Mouse (Mus musculus): ENCODE results near the gene St8sia6.

St8sia6 gene

DNA sequence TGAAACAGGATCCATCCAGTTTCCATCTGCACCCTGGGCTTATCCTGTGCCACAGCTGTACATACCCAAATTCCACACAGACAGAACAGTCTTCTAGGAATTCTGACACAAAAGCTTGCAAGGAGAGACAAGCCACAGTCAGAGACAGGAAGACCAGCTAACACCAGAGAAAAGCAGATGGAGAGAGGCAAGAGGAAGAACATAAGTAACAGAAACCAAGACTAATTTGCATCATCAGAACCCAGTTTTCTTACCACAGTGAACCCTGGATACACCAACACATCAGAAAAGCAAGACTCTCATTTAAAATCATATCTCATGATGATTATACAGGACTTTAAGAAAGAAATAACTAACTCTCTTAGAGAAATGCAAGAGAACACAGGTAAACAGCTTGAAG lies 16.8 kb downstream of the St8sia6 start:
- no peak for TF ChIP-seq GATA4 (IDR thresholded peaks at IDR 0.05; ENCODE audit: insufficient replicate concordance, low read length)

DNA sequence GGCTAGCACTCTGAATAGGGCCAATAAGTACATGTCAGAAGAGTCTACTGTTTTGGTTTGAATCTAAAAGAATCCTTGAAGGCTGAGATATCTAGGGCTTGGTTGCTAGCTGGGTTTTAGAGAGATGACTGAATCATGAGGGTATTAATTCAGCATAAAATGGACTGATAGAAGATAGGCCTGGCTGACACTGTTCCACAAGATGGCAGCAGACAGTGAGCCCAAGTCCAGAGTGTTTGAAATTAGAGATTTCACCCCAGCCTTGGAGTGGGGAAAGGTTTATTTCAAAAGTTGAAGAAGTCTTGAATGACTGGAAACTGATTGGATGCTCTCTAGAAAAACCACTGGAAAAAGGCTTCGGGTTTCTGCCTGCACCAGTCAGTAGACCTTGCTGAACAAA lies 17.4 kb downstream of the St8sia6 start:
- no peak for TF ChIP-seq GATA4 (IDR thresholded peaks at IDR 0.05; ENCODE audit: insufficient replicate concordance, low read length)

DNA sequence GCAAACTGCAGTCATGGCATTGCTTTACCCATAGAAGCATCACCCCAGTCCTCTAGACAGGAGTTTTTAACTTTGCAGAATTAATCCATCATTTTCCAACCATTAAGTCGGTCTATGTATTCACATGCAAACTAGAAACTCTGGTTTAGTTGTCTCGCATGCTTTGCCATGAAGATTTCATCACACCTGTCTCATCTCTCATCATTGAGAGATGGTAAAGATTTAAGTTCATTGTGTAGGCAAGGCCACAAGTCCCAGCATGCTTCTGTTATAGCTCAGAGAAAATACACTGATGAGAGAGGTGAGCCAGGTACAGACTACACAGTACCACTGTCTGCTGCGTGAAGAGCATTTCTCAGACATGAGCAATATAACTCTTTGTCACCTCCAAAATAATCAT lies 18.8 kb downstream of the St8sia6 start:
- no peak for TF ChIP-seq GATA4 (IDR thresholded peaks at IDR 0.05; ENCODE audit: insufficient replicate concordance, low read length)

DNA sequence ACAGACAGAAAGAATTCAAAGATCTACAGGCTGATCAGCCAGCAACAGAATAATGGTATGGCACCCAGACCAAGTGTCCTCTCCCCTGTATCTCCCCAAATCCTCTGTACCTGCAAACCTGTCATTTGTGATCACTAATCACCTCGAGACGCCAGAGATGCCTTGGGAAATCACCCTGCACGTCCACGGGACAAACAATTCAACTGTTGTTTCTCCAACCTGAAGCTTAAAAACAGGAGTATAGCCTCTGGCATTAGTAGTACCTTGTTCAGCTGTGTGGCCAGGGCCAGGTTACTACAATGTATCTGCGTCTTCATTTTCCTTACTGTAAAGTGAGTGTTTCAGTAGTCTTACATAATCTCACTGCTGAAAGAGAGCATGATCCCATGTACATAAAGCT lies 25.3 kb downstream of the St8sia6 start:
- TF ChIP-seq GATA4 (IDR thresholded peaks at IDR 0.05; ENCODE audit: insufficient replicate concordance, low read length): no peak

DNA sequence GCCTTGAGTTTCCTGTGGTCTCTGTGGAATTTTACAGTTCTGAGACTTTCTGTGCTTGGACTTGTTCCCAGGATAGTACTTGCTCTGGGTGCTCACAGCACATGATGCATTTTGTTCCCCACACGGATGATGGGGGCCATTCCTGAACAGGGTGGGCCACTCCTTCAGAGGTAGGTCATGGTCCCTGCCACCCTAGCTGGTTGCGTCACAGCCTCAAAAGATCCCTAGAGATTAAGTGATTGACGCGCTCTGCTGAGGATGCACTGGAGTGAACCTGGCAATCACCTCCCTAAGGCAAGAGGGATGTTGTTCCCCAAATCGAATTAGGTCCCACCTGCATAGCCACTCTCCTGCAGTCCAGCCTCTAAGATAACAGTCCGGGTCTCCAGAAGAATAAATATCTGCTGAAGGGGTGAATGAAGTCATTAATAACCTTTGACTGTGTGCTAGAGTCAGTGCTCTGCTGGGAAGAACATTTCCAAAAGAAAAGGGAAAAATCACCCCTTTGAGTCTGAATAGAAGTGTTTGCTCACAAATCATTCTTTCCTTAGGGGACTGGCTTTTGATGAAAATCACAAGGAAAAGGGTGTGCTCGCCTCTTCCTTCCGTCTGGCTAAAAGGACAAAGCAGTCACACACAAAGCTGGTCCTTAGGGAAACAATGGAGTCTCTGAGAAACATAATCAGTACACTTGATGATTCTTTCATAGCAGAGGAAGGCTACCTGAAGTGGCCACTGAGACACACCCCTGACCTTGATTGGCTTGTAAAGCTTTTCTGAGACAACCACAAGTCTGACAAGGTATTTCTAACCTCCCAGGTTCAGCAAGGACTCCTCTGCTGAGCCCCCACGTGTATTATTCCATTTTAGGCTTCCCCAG lies 26.1 kb downstream of the St8sia6 start:
- no peak for TF ChIP-seq GATA4 (IDR thresholded peaks at IDR 0.05; ENCODE audit: insufficient replicate concordance, low read length)

DNA sequence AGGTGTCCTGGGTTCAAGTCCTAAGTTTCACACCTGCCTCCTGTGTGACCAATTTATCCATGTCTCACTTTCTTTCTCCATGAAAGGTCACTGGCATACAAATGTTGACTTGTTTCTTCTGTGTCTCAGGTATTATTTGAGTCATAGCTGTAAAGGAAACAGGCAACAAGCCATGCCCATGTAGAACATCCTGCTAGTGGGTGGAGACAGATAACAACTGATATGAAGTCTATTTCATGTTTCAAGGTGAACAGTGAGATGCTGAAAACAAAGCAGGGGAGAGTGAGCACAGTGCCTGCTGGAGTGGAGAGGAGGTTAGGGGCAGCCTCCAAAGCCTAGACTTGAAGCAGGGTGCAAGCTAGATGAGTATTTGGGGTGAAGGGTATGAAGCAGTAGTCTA lies 33.5 kb downstream of the St8sia6 start:
- no peak for TF ChIP-seq GATA4 (IDR thresholded peaks at IDR 0.05; ENCODE audit: insufficient replicate concordance, low read length)

DNA sequence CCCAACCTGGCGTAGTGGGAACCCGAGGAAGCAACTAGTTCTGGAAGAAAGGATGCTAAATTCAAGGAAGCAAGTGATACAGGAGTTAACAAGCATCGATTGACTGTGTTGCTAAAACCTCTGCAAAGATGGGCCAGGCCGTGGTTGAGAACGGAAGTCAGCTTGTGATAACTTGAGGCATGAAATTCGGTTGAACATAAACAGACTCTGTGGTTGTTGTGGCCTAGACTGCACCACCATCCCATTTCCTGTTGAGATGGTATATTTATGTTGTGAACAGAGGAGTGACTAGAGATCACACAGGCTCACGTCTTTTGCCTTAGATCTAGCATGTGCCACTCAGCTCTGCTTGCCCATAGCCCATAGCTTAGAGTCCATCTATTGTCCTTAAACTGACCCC lies 36.5 kb downstream of the St8sia6 start:
- TF ChIP-seq GATA4 (IDR thresholded peaks at IDR 0.05; ENCODE audit: insufficient replicate concordance, low read length): no peak

DNA sequence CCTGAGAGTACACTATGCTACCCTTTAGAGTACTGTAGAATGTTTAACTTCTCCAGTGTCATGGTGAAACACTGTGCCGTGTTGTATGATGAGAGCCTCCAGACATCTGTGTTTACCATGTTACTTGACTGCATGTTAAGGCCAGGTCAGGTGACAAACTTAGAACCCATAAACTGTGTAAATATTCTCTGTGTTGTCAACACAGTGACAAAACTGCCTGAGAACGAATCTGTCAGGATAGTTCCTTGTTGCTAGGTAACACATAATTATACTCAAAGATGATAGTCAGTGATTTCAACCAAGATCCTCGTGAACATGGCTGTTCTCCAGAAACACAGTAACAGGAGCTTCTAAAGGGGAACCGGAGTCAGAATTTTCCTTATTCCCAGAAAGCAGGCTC lies 38.1 kb downstream of the St8sia6 start:
- TF ChIP-seq GATA4 (IDR thresholded peaks at IDR 0.05; ENCODE audit: insufficient replicate concordance, low read length): no peak

DNA sequence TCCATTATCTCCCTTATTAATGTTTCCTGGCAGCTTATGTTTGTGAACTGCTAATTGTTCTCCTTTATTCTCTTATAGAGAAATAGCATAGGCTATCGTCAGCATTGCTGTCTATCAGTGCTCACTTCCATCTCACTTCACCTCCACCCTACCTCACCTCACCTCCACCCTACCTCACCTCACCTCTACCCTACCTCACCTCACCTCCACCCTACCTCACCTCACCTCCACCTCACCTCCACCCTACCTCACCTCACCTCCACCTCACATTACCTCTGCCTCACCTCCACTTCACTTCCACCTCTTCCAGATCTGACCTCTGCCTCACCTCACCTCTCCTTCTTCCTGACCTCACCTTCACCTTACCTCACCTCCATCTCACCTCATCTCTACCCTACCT lies 42.2 kb downstream of the St8sia6 start:
- TF ChIP-seq GATA4 (IDR thresholded peaks at IDR 0.05; ENCODE audit: insufficient replicate concordance, low read length): no peak

DNA sequence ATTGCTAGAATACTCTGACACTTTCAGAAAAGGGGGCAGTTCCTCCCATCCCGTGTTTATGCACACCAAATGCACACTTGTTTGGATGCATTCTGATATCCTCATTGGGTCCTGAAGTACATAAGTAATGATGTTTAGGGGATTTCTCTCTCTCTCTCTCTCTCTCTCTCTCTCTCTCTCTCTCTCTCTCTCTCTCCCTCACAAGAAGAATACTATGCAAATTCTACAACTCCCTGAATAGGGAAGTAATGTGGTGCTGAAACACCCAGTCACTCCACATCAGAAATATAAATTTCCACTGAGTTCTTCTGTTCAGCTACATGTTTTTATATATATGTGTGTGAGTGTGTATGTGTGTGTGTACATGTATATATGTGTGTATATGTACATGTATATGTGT lies 43.1 kb downstream of the St8sia6 start:
- TF ChIP-seq GATA4 (IDR thresholded peaks at IDR 0.05; ENCODE audit: insufficient replicate concordance, low read length): no peak

DNA sequence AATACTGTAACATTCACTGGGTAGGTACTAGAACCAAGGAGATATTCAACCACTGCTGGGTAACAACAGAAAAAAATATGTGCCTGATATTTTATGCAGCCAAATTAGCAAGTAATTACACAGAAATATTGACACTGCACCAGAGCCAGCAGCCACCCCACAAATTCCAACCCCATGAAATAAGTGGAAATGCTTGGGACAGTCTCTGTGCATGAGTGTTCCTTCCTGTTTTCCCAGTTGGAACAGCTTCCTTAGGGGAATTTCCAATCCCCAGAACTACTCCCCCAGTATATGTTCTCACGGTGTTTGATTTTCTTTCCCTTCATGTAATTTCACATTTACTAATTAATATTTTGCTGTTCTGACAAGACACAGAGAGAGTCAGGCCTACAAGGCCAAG lies 43.8 kb downstream of the St8sia6 start:
- TF ChIP-seq GATA4 (IDR thresholded peaks at IDR 0.05; ENCODE audit: insufficient replicate concordance, low read length): no peak

DNA sequence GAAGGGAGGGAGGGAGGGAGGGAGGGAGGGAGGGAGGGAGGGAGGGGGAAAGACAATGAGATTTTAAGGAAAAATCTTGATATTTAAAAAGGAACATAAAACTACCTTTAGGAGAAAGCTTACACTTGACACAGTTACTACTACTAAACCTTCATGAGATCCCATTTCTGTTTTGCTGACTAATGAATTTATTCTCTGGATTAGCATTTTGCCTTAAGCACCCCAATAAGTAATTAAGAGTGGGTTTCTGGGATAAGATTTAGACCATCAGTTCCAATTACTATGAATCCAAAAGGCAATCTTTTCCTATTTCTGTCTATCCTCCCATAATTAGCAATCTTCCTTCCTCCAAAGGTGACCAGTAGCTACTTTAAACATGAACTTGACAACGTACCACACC lies 44.7 kb downstream of the St8sia6 start:
- TF ChIP-seq GATA4 (IDR thresholded peaks at IDR 0.05; ENCODE audit: insufficient replicate concordance, low read length): no peak

DNA sequence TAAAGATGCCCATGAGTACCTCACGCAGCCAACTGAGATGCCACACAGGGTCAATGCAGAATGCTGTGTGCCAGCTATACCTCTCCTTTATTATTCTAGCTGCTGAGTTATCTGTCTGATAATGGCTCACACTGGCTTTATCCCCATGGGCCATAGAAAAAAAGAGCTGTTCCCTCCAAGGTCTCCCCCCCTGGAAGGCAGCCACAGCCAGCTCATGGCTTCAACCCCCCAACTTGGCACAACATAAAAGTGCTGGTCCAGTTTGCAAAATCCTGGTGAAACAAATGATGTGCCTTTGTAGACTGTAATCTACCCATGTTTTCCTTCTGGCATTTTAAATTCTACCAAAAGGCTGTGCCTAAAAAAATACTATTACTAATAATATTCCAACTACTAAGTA lies 46.3 kb downstream of the St8sia6 start:
- TF ChIP-seq GATA4 (IDR thresholded peaks at IDR 0.05; ENCODE audit: insufficient replicate concordance, low read length): no peak

DNA sequence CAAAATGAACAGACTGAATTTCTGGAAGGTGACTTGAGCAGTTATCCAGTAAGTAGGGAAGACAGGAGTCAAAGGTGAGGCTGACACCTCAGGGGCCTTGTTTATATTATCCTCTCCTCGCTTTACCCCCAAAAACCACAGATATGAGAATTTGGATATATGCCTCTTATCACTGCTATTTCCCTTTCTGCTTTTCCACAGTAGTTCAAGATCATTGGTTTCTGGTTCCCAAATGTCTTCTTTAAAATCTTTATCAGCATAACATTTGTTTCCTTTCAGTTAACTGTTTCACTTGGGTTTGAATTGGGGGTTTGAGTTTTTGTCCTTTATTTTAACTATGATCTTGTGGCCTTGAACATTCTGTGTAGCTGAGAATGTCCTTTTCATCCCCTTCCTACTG lies 47.8 kb downstream of the St8sia6 start:
- TF ChIP-seq GATA4 (IDR thresholded peaks at IDR 0.05; ENCODE audit: insufficient replicate concordance, low read length): no peak

DNA sequence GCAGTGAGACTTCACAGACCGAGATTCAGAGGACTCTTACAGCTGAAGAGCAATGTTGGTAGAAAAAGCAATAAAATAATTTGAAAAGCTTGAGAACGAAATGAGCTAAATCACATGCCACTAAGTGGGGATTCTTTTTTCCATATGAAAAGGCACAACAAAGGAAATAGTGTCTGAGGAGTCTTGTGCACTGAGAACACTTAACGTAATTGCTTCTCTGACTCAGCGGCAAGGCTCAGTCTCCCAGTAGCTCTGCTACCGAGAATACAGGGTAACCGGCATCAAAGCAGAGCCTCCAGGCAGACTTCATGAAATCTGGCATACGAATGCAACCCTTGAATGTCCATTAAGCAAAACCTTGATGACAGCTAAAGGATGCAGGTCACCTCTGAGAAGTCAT lies 55.2 kb downstream of the St8sia6 start:
- TF ChIP-seq GATA4 (IDR thresholded peaks at IDR 0.05; ENCODE audit: insufficient replicate concordance, low read length): no peak

DNA sequence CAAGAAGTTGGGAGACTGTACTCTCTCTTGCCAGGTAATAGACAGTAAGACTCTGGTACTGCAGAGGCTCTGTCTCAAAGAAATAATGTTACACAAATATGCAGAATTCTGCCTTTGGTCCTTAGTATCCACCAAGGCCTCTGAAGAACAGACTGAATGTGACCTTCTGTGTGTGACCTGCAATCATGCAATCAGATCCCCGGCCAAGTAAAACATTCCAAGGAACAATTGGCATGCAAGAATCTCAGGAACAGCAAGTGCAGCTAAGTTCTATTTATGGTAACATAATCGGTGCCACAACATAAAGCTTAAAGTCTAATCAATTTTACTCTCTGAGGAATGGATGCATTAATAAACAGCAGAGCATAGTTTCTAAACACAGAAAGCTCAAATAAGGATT lies 66.0 kb downstream of the St8sia6 start:
- TF ChIP-seq GATA4 (IDR thresholded peaks at IDR 0.05; ENCODE audit: insufficient replicate concordance, low read length): no peak

DNA sequence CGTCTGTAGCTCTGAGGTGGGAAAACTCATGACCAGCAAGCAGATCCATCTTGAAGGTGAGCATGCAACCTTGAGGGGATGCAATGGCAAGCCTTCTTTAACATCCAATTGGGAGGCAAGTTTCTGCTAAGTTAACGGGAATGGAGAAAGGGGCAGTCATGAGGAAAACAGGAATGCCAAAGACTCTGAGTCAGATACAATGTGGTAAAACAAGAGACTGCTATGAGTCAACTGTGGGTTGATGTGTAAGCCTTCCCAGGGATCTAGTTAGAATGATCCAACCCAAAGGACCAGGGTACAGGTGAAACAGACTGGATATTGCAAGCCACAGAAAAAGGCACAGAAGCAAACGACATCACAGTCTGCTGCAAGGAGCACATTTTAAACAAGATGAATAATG lies 68.3 kb downstream of the St8sia6 start:
- no peak for TF ChIP-seq GATA4 (IDR thresholded peaks at IDR 0.05; ENCODE audit: insufficient replicate concordance, low read length)
